Mouse (Mus musculus) brown adipose tissue, adult 24 weeks (tissue): ENCODE data around the gene Prph. TPM values are rescaled to one million over a fixed set of nuclear protein-coding genes. Genes with fewer than 3 reads are reported as not detected.

ENCODE experiments used
- H3K27ac ChIP-seq: fragments of 200-500 bp; replicated peaks from 2 replicates; pipeline ENCODE4 v1.5.1; 2012; ENCODE audit warnings: low read depth, mild to moderate bottlenecking, low read length
- H3K4me1 ChIP-seq: fragments of 200-500 bp; 2 replicates; pipeline ENCODE4 v1.6.1; 2012; ENCODE audit warnings: low read length, mixed read lengths; ENCODE audit not compliant: control insufficient read depth, insufficient read depth, insufficient read length
- H3K4me3 ChIP-seq: fragments of 200-500 bp; 2 replicates; pipeline ENCODE4 v1.5.1; 2012; ENCODE audit warnings: low read depth, mild to moderate bottlenecking, low read length, moderate library complexity; ENCODE audit not compliant: insufficient read depth
- polyA plus RNA-seq: library from polyadenylated mRNA; stranded (reverse); fragments of >200 nt; gene quantifications from 2 replicates; pipeline ENCODE4 v1.2.4, GENCODE M21; 2012; ENCODE audit not compliant: missing spikeins, insufficient read depth, insufficient read length

The Prph gene
- polyA plus RNA-seq, 1 experiment, result not detected

- peaks cover 6% of the 10 kb centered on the region for H3K4me1 ChIP-seq
- H3K27ac ChIP-seq, result no peak overlapping the region
- no peak overlapping the region for H3K4me3 ChIP-seq
These were observed 39.8 kb downstream of the Prph start for GRCm38 (mm10) chr15:99094631-99095270.

- peaks cover 6% of the 10 kb centered on the region for H3K4me1 ChIP-seq
- no peak overlapping the region for H3K27ac ChIP-seq
- no peak overlapping the region for H3K4me3 ChIP-seq
These were observed 40.4 kb downstream of the Prph start for GRCm38 (mm10) chr15:99095356-99095755.

- Histone ChIP-seq H3K4me3 (no peak overlapping the region), H3K4me1 (peaks cover 6% of the 10 kb centered on the region), H3K27ac (no peak overlapping the region)
These were observed 41.3 kb downstream of the Prph start for GRCm38 (mm10) chr15:99096061-99096793.

DNA sequence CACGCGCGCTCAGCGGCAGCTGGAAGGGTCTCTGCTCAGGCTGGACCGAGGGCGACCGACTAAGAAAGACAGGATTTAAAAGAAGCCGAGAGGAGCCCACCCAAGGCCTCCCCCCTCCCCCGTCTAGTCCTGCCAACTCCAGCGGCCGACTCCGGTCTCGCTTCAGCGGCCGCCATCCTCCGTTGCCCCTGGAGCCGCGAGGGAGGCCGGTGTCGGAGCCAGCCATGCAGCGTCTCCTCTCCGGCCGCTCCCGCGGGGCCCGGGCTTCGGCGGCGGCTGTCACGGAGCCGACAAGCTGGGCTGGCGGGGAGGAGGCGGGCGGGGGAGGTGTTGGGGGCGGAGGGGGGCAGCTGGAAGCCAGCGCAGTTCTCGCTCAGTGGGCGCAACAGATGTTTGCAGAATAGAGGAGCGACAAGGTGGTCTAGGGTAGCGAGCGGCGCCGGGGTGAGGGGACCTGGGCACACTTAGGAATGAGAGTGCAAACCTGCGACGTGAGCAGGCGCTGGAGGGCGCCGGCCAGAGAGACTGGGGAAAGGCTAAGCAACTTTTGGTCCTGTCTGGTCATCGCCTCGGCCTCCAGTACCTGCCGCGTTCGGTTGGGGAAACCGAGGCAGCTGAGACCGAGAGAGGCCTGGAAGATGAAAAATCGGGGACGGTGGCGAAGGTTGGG, 42.0 kb downstream of the Prph start:
- H3K27ac ChIP-seq, result no peak overlapping the region
- H3K4me1 ChIP-seq, result peaks cover 6% of the 10 kb centered on the region
- peak overlapping the region; percentile 39 for H3K4me3 ChIP-seq

GRCm38 (mm10) chr15:99097840-99098492, 43.0 kb downstream of the Prph start:
- H3K27ac ChIP-seq, result no peak overlapping the region
- H3K4me1 ChIP-seq, result peaks cover 6% of the 10 kb centered on the region
- peak overlapping the region; percentile 49 for H3K4me3 ChIP-seq

DNA sequence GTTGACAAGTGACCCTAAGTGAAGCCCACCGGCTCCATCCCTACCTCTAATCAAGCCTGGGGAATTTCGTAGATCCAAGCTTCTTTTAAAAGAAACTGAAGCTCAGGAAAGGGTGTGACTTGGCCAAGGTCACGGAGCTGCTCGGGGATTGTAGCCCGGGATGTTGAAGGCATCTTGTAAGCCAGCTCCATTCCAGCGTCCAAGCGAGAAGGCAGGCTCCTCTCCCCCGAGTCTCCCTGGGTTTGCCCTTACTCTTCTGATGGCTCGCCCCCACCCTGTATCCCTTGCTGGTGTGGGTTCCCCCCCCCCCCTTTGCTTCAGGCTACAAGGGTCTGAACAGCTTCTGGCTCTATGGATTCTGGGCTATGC, 43.5 kb downstream of the Prph start:
- peak overlapping the region; percentile 49; the same call in 1 of the 2 replicates for H3K4me3 ChIP-seq
- H3K27ac ChIP-seq, result no peak overlapping the region
- H3K4me1 ChIP-seq, result peaks cover 6% of the 10 kb centered on the region

DNA sequence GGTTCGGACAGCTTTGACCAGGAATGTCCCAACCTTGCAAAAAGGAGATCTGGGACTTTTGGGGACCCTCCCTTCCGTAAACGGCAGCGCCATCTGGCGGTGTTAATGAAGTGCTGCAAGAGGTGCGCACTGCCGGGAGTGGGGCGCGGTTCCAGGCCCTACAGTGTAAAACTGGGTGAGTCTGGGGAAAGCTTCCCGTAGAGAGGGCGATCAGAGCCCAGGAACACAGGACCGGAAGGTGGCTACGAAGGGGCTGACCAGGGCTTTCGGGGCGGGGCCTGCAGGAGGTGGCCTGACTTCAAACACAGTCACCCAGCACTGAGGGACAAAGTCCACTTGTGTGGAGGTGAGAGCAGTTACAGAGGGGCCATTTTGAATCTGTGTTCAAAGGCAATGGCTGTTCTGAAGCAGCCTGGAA, 44.2 kb downstream of the Prph start:
- H3K4me1 ChIP-seq, result peaks cover 6% of the 10 kb centered on the region
- H3K4me3 ChIP-seq, result peak overlapping the region; percentile 21
- H3K27ac ChIP-seq, result no peak overlapping the region

DNA sequence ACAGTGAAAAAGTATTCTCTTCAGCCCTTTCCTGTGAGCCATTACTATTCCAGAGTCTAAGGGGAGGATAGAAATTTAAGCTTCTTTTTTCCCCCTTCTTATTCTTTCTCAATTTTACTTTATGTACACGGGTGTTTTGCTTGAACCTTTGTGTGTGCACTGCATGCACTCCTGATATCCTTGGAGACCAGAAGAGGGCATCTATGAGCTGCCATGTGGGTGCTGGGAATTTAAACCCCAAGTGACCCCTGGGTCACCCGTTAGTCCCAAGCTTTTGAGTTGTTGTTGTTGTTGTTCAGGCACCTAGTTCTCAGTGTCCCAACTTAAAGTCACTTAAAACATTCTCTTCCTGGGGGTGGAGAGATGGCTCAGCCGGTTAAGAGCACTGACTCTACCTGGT, 45.0 kb downstream of the Prph start:
- H3K27ac ChIP-seq, result no peak overlapping the region
- no peak overlapping the region for H3K4me3 ChIP-seq
- peaks cover 6% of the 10 kb centered on the region for H3K4me1 ChIP-seq

DNA sequence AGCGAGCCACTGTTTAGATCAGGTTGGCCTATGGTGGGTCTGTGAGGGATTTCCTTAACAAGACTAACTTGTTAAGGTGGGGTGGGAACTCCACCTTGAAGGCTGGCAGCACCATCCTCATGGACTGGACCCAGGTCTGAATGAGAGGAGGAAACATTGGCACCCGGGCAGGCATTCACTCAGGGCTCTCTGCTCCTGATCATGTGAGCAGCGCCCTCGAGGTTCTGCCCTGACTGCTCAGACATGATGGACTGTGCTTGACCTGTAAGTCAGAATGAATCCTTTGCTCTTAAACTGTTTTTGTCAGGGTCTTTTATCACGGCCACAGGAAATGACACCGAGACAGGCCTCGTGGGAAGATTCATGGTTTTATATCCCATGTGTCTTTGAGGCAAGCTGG, 50.3 kb downstream of the Prph start:
- H3K4me1 ChIP-seq, result no peaks in the 10 kb centered on the region

DNA sequence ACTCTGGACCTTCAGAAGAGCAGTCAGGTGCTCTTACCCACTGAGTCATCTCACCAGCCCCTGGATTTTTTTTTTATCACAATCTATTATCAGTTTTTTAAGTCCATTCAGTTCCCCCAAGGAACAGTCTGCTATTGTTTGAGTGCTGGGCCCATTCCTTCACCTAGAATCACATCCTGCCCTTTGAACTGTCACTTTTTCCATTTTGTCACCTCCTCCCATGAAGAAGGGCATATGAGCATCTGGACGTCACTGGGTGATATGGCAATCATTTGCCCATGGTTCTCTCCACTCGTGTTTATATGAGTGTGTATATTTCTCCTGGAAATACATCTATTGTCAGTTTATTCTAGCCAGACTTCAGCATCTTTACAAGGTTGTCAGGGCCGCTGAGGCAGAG, 52.9 kb downstream of the Prph start:
- Histone ChIP-seq H3K4me3 (no peak overlapping the region), H3K27ac (no peak overlapping the region), H3K4me1 (no peaks in the 10 kb centered on the region)

More for the DNA sequence above, 50.3 kb downstream of the Prph start:
- no peak overlapping the region for H3K27ac ChIP-seq
- no peak overlapping the region for H3K4me3 ChIP-seq

Other genes starting within 250 kb of the Prph start
- gene Ddn, start 245.7 kb upstream of the Prph start, polyA plus RNA-seq, result not detected in 2 replicates
- 65.2 and 99.5 TPM in 2 replicates for gene Prkag1, start 223.7 kb upstream of the Prph start, polyA plus RNA-seq
- 11.1 and 15.1 TPM in 2 replicates for gene Kmt2d, start 184.0 kb upstream of the Prph start, polyA plus RNA-seq
- gene Rhebl1, start 160.6 kb upstream of the Prph start, polyA plus RNA-seq, result not detected in 2 replicates
- 0.40 and 0.46 TPM in 2 replicates for gene Dhh, start 156.6 kb upstream of the Prph start, polyA plus RNA-seq
- gene Lmbr1l, start 136.9 kb upstream of the Prph start, polyA plus RNA-seq, result 6.0 and 6.3 TPM in 2 replicates
- 520 and 550 TPM in 2 replicates for gene Tuba1b, start 120.6 kb upstream of the Prph start, polyA plus RNA-seq
- gene Gm49450, start 101.6 kb upstream of the Prph start, polyA plus RNA-seq, result not detected in 2 replicates
- 125 and 132 TPM in 2 replicates for gene Tuba1a, start 101.5 kb upstream of the Prph start, polyA plus RNA-seq
- 10.3 and 28.1 TPM in 2 replicates for gene Tuba1c, start 25.3 kb upstream of the Prph start, polyA plus RNA-seq
- not detected in 2 replicates for gene Troap, start 19.4 kb downstream of the Prph start, polyA plus RNA-seq
- not detected in 2 replicates for gene C1ql4, start 32.6 kb downstream of the Prph start, polyA plus RNA-seq
- gene Dnajc22, start 38.0 kb downstream of the Prph start, polyA plus RNA-seq, result 6.8 and 9.6 TPM in 2 replicates
- gene Spats2, start 70.7 kb downstream of the Prph start, polyA plus RNA-seq, result 8.5 and 10.9 TPM in 2 replicates
- not detected in 2 replicates for gene Kcnh3, start 169.7 kb downstream of the Prph start, polyA plus RNA-seq
- gene Mcrs1, start 196.8 kb downstream of the Prph start, polyA plus RNA-seq, result 23.3 and 30.6 TPM in 2 replicates
- 17.9 and 18.5 TPM in 2 replicates for gene Prpf40b, start 239.9 kb downstream of the Prph start, polyA plus RNA-seq
- gene Fam186b, start 240.7 kb downstream of the Prph start, polyA plus RNA-seq, result not detected in 2 replicates